Mouse (Mus musculus): ENCODE measurements around the gene Ugt2b37. TPM values are rescaled to one million over a fixed set of nuclear protein-coding genes. Genes with fewer than 3 reads are reported as not detected.
"Not testable (repeated sequence)": the region's sequence is repeated elsewhere in the genome, so short reads cannot be mapped to it uniquely, and the experiment has no call there.

Ugt2b37 gene
- total RNA-seq (2022), result not detected

GRCm38 (mm10) chr5:87254676-87255075 is at the start of gene Ugt2b37:
Gene Ugt2b37 (minus strand): TSS chr5:87254804.
- DNase-seq (ENCODE audit: low spot score in 2 of 2), result not testable (repeated sequence)

GRCm38 (mm10) chr5:87286180-87286579 is 31.6 kb upstream of the Ugt2b37 start:
- not testable (repeated sequence) for DNase-seq (ENCODE audit: low spot score in 2 of 2)

- not testable (repeated sequence) for DNase-seq (ENCODE audit: low spot score in 2 of 2)
These were observed 21.4 kb upstream of the Ugt2b37 start for GRCm38 (mm10) chr5:87275986-87276385.

DNA sequence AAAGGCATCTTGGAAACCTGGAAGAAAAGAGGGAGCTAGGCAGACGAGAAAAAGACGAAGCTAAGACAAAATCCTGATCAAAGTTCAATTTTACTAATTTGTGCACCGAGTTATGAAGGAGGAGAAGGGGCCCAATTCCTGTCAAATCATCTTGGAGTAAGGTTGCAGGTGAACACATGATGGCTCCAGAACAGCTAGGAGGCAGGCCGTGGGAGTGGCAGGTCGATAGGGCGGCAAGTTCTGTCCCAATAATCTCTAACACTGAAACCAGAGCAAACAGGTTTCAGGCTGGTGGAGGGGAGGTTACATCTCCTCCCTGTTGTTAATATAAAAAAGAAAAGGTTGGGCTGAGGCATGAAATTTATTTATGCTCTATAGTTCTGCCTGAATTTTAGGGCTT is 21.0 kb upstream of the Ugt2b37 start:
- DNase-seq (ENCODE audit: low spot score in 2 of 2), result no peak

GRCm38 (mm10) chr5:87255831-87256230 is 1.2 kb upstream of the Ugt2b37 start:
- DNase-seq (ENCODE audit: low spot score in 2 of 2), result no peak

DNA sequence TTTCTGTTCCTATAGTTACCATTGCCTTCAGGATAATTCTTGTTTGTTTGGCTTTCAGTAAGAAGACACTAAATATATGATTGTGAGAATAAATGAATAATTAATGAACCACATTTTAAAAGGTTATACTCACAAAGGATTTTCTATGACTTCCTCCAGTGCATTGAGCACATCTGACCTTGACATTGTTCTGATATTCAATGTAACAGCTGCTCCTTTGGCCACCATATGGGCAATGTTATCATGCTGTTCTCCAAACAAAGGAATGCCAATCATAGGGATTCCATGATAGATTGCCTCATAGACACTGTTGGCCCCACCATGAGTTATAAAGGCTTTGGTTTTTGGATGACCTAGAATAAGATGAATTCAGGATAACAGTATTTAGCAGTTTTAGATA is 12.5 kb downstream of the Ugt2b37 start:
- DNase-seq (ENCODE audit: low spot score in 2 of 2), result not testable (repeated sequence)

- DNase-seq (ENCODE audit: low spot score in 2 of 2), result not testable (repeated sequence)
These were observed 58.2 kb downstream of the Ugt2b37 start for GRCm38 (mm10) chr5:87196430-87196829.

Other genes starting within 250 kb of the Ugt2b37 start
- gene Ugt2b36, start 162.2 kb downstream of the Ugt2b37 start, total RNA-seq (2022), result not detected
- gene Ugt2b5, start 114.5 kb downstream of the Ugt2b37 start, total RNA-seq (2022), result not detected
- gene Ugt2a3, start 82.4 kb upstream of the Ugt2b37 start, total RNA-seq (2022), result not detected
- not detected for gene Ugt2b38, start 169.4 kb upstream of the Ugt2b37 start, total RNA-seq (2022)
- gene Ugt2a2, start 227.5 kb upstream of the Ugt2b37 start, total RNA-seq (2022), result not detected
- gene Gm43638, start 232.0 kb upstream of the Ugt2b37 start, total RNA-seq (2022), result not detected
- not detected for gene Ugt2a1, start 236.1 kb upstream of the Ugt2b37 start, total RNA-seq (2022)

All from layer of hippocampus, adult 8-10 months (tissue).